Mouse (Mus musculus) layer of hippocampus, adult 2 months (tissue): Measurements from ENCODE around the gene Mylk. TPM values are rescaled to one million over a fixed set of nuclear protein-coding genes. Genes with fewer than 3 reads are reported as not detected.

Source experiments
- DNase-seq, 2 experiments: peaks; one replicate each; pipeline ENCODE4 v3.0.0; 2022; ENCODE audit warnings: low spot score in 2 of 2
- H3K27ac ChIP-seq: fragments of 200-600 bp; 2 replicates; pipeline ENCODE4 v1.8.1; 2022
- H3K4me3 ChIP-seq: fragments of 200-600 bp; 2 replicates; pipeline ENCODE4 v1.8.1; 2022; ENCODE audit warnings: mild to moderate bottlenecking
- CTCF ChIP-seq: fragments of 200-600 bp; conservative IDR thresholded peaks from 2 replicates; pipeline ENCODE4 v1.8.1; 2022; ENCODE audit warnings: antibody characterized with exemption, mild to moderate bottlenecking, moderate library complexity
- total RNA-seq, 2 experiments: library from RNA; stranded (reverse); gene quantifications; 2 replicates each; pipeline ENCODE4 v1.2.3; 2021

The Mylk gene
- total RNA-seq, 2 experiments from 2014 or later, result 13.1 to 14.2 TPM

GRCm38 (mm10) chr16:34880815-34881214, 135.8 kb downstream of the Mylk start:
- DNase-seq, result no peak
- Histone ChIP-seq H3K4me3 (no peak overlapping the region), H3K27ac (no peak overlapping the region)
- TF ChIP-seq CTCF, result no peak

DNA sequence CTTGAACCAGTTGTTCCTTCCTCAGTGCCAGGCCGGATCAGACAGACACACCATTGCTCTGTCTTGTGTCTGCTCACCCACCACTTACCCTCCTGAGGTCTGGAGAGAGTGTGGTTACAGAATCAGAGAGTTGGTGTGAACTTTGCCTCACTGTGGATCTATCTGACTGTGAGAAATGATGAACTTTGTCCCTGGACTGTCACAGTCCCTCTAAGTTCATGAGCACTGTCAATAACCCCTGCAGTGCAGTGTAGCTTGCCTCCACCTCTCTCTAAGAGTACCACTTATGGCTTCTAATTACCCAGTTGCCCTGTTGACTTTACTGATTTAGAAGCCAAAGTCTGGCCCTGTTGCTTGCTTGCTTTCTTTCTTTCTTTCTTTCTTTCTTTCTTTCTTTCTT, 142.0 kb downstream of the Mylk start:
- H3K27ac ChIP-seq, result no peak overlapping the region
- no peak for TF ChIP-seq CTCF
- H3K4me3 ChIP-seq, result no peak overlapping the region
- no peak for DNase-seq

DNA sequence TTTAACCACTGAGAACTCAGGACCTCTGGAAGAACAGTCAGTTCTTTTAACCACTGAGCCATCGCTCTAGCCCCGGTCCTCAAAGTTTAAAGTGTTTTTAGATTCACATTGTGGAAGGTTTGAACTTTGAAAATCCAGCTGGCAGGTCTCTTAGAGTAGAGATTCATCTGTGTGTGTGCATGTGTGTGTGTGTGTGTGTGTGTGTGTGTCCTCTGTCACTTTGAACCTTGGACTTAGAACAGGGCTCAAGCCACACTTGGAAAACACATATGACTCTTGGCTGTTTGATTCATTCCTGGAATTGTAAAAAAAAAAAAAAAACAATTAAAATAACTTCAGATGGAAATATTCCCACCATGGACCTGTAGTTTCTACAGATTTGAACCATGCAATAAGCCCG, 149.0 kb downstream of the Mylk start:
- no peak overlapping the region for H3K4me3 ChIP-seq
- DNase-seq, result no peak
- TF ChIP-seq CTCF, result no peak

DNA sequence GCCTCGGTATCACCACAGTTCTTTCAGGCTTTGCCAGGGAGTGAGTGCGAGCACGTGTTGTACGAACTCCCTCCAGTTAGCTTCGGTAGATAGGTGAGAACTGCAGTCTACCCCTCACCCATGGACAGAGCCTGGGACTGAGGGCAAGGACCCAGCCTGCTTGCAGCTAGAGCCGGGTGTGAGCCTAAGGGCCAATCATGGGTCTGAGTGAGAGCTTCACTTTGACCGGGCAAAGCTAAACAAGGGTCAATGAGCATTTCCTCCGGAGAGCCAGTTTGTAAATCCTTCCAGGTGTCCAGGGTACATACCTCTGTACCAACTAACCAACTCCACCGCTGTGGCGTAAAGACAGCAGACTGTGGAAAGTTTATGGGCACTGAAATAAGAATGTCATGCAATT, 150.9 kb downstream of the Mylk start:
- no peak for TF ChIP-seq CTCF
- H3K4me3 ChIP-seq, result no peak overlapping the region
- H3K27ac ChIP-seq, result no peak overlapping the region
- DNase-seq, result no peak

More for the DNA sequence above, 149.0 kb downstream of the Mylk start:
- no peak overlapping the region for H3K27ac ChIP-seq

DNA sequence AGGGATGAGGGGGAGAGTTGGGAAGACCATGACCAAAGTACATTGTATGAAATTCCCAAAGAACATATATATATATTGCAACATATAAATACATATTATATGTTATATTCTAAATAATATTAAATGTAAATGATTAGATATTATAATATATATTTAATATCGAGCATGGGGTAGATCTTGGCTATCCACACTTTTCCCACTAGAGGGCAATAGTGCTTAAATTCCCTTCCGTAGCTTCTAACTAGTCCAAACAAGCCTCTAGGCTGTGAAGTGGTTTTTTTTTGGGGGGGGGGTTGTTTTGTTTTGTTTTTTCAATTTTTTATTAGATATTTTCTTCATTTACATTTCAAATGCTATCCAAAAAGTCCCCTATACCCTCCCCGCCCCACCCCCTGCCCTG, 152.0 kb downstream of the Mylk start:
- DNase-seq, result no peak
- no peak overlapping the region for H3K4me3 ChIP-seq
- no peak overlapping the region for H3K27ac ChIP-seq
- peak; percentile 72 for TF ChIP-seq CTCF

DNA sequence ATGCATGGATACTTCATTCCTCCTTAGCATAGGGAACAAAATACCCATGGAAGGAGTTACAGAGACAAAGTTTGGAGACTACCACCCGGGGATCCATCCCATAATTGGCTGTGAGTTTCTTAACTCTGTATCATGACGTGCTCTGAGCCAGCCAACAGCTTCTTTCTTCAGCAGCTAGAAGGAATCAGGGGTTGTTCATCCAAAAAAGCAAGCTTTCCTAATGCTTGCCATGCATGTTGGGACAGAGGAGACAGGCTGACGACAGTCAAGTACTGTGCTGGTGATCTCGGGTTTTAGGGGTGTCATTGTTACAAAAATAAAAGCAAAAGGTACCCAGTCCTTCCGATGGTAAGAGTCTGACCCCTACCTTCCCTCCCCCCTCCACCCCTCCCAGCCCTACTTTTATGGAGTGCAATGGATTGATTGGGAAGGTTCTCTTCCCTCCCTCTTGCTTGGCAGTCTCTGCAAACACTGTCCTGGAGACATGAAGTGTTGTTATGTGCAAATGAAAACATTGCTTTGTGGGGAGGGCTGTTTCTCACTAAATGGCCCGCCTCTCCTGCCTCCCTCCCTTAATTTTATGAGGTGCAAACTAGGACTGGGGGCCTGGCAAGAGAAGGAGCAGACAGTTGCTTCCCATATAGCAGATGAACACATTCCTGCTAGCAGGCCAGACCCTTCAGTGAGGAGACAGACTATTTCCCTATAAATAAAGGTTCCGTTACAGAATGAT, 153.2 kb downstream of the Mylk start:
- no peak for DNase-seq
- no peak overlapping the region for H3K27ac ChIP-seq
- no peak for TF ChIP-seq CTCF
- no peak overlapping the region for H3K4me3 ChIP-seq

- TF ChIP-seq CTCF, result no peak; the same call in 1 of the 2 replicates
- DNase-seq, result no peak
- Histone ChIP-seq H3K27ac (no peak overlapping the region), H3K4me3 (no peak overlapping the region)
Observed at GRCm38 (mm10) chr16:34899071-34899808, 154.2 kb downstream of the Mylk start.

DNA sequence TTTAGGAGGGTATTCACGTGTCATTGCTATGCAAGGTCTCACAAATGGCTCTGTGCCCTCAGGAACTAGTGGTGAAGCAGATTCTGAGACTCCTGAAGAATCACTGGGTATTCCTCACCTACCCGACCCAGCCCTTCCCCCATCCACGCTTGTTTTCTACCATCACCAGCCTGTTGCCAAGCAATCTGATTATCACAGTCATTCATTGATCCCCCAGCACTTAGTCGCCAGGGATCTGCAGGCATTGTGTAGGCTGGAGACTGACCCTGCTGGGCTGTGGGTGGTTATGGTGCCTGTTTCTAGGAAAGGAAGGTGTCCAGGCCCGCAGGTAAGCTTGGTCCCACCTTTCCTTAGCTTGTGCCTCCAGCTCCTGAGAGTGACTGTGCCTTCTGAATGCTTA, 155.0 kb downstream of the Mylk start:
- H3K4me3 ChIP-seq, result no peak overlapping the region
- no peak overlapping the region for H3K27ac ChIP-seq
- TF ChIP-seq CTCF, result no peak
- DNase-seq, result no peak

- Histone ChIP-seq H3K27ac (no peak overlapping the region), H3K4me3 (no peak overlapping the region)
- DNase-seq, result no peak
- no peak for TF ChIP-seq CTCF
Observed at GRCm38 (mm10) chr16:34900471-34900870, 155.5 kb downstream of the Mylk start.

DNA sequence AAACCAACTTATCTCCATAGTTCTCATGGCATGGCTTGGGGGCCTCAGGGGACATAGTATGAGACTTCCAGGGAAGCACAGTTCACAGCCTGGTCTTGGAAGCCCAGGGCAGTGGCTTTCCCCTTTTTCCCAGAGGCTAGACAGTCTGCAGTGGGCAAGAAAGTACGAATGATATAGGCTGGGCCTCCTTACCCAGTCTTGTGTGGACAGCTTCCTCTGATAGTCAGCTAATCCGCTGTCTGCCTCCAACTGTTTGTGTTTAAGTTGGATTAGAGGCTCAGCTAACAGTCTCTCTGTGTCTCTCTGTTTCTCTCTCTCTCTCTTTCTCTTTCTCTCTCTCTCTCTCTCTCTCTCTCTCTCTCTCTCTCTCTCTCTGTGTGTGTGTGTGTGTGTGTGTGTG, 156.0 kb downstream of the Mylk start:
- Histone ChIP-seq H3K4me3 (no peak overlapping the region), H3K27ac (no peak overlapping the region)
- TF ChIP-seq CTCF, result no peak
- DNase-seq, result no peak

GRCm38 (mm10) chr16:34901611-34902293, 156.7 kb downstream of the Mylk start:
- DNase-seq, result no peak
- no peak for TF ChIP-seq CTCF
- Histone ChIP-seq H3K4me3 (no peak overlapping the region), H3K27ac (no peak overlapping the region)

- H3K27ac ChIP-seq, result no peak overlapping the region
- peak; percentile 79 for TF ChIP-seq CTCF
- peak; percentile 66 to 84 for DNase-seq
- H3K4me3 ChIP-seq, result no peak overlapping the region
Observed at GRCm38 (mm10) chr16:34902294-34902680, 157.3 kb downstream of the Mylk start.

DNA sequence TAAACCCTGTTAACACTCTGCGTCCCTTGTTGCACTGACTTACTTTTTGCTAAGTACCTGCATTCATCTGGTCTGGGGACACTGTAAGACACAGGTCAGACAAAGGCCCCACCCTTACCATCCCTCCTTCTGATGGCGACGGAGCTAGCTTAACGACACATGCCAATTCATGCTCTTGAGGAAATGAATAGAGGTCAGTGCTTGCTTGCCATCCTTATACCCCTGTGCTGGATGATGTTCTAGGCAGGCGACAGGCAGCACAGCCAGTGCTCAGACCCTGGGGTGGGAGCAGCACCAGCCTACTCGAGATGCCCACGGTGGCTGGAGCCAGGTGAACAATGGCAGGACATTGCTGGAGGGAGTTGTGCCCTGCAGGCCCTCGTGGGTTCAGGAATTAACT, 157.8 kb downstream of the Mylk start:
- DNase-seq, result no peak
- H3K27ac ChIP-seq, result no peak overlapping the region
- TF ChIP-seq CTCF, result no peak
- H3K4me3 ChIP-seq, result no peak overlapping the region

- Histone ChIP-seq H3K27ac (no peak overlapping the region), H3K4me3 (no peak overlapping the region)
- TF ChIP-seq CTCF, result no peak
- DNase-seq, result no peak
Observed at GRCm38 (mm10) chr16:34904876-34905275, 159.9 kb downstream of the Mylk start.
